Mouse (Mus musculus) bone marrow macrophage, adult 2 months (primary cell): Measurements from ENCODE around the gene Cela1.

Source experiments
- CTCF ChIP-seq: IDR thresholded peaks from 2 replicates; pipeline ENCODE4 v1.5.1; 2012; ENCODE audit warnings: low read depth, mild to moderate bottlenecking, low read length, moderate library complexity
- POLR2A ChIP-seq: IDR thresholded peaks from 2 replicates; pipeline ENCODE4 v1.6.1; 2012; ENCODE audit warnings: mild to moderate bottlenecking, low read depth, low read length, borderline replicate concordance

DNA sequence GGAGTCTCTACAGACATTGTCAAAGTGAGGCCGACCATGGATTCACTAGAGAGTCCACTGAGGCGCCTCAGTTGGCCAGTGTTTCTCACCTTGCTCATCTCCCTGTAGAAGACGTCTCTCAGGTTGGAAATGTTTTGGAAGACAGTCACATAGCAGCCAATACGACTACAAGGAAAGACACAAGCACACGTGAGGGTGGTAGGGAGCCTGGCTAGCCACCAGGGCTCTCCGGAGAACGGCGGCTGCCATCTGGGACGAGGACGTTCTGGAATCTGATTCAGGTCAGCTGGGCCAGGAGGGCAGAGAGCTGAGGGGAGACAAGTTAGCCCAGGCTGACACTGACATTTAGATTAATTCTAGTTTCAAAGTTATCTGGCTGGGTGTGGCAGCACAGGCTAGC, 37.6 kb downstream of the Cela1 start:
- no peak for TF ChIP-seq CTCF
- no peak for TF ChIP-seq POLR2A
